Mouse (Mus musculus): Measurements from ENCODE around the gene Cryl1. TPM values are rescaled to one million over a fixed set of nuclear protein-coding genes. Genes with fewer than 3 reads are reported as not detected.

The Cryl1 gene
- polyA plus RNA-seq (2015; fragmentation: Nextera tagmentation; extraction: Ambion mirVana): 31.0 and 33.7 TPM in 2 replicates

GRCm38 (mm10) chr14:57398065-57398757, at the start of gene Cryl1:
Gene Cryl1, minus strand, starts transcription at chr14:57398529.

GRCm38 (mm10) chr14:57423432-57424211, 25.3 kb upstream of the Cryl1 start, which contains the start of gene Ift88:
Gene Ift88, plus strand, starts transcription at chr14:57424062.

Other genes with a start within 250 kb of the Cryl1 start
- gene Ift88, start 25.5 kb upstream of the Cryl1 start, polyA plus RNA-seq (2015; fragmentation: Nextera tagmentation; extraction: Ambion mirVana): 4.9 and 5.5 TPM in 2 replicates
- gene Il17d, start 126.2 kb upstream of the Cryl1 start, polyA plus RNA-seq (2015; fragmentation: Nextera tagmentation; extraction: Ambion mirVana): 27.4 and 30.9 TPM in 2 replicates
- 88.1 and 95.5 TPM in 2 replicates for gene Eef1akmt1, start 173.1 kb upstream of the Cryl1 start, polyA plus RNA-seq (2015; fragmentation: Nextera tagmentation; extraction: Ambion mirVana)

Measured in urinary bladder, postnatal 0 days (tissue).